Mouse (Mus musculus) thymus, postnatal 36 days (tissue): ENCODE results near the gene Slc2a3.
"Not testable (repeated sequence)": the region's sequence is repeated elsewhere in the genome, so short reads cannot be mapped to it uniquely, and the experiment has no call there.

Experiments used
- DNase-seq, 2 experiments: peaks; one replicate each; pipeline ENCODE4 v3.0.0; 2022; ENCODE audit warnings: mixed read lengths in 2 of 2

Gene Slc2a3

DNA sequence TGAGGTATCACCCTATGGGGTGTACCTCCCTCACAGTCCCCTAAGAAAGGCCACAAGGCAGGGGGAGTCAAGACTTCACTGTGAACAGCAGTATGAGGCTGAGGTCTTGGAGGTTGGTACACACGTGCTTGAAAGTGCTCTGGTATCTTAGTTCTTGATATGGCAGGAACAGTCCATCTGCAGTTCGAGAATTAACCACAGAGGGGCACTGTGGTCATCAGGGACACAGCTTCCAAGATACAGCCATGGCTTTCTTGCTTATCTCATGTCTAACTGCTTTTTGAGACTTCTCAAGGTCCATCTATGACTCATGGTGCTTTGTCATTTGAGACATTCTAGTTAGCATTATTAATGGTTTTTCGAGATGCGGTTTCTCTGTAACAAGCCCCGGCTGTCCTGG, 3.0 kb upstream of the Slc2a3 start:
- peak; percentile 72 to 77 for DNase-seq

GRCm38 (mm10) chr6:122801801-122802514, 518 bp upstream of the Slc2a3 start:
- DNase-seq, result peak; percentile 58 to 60

DNA sequence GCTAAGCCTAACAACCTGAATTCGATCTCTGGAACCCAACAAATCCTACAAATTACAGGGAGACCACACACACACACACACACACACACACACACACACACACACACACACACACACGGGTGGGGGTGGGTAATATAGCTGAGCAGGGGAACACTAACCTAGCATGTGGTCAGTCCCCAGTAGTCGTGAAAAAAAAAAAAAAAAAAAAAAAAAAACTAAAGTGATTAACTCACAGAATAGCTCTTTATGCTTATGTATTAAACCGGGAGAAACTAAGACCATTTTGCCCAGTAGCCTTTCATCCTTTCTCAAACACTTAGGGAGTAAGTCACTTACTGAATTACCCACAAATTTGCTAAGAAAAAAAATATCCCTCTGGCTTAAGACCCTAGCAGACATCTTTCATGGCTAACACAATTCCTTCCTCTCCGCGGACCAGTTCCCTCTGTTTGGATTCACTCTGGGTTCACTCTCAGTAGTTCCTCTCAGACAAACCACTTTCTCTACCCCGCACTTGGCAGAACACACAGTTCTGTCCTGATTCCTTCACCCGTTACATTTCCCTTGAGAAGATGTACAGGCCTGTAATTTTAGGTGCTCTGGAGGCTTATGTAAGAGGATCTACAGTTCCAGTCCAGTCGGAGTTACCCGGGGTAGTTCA, 670 bp downstream of the Slc2a3 start:
- no peak for DNase-seq

GRCm38 (mm10) chr6:122795254-122795935, 6.0 kb downstream of the Slc2a3 start:
- no peak for DNase-seq

GRCm38 (mm10) chr6:122786275-122786674, 15.2 kb downstream of the Slc2a3 start:
- peak; percentile 52 to 58 for DNase-seq

DNA sequence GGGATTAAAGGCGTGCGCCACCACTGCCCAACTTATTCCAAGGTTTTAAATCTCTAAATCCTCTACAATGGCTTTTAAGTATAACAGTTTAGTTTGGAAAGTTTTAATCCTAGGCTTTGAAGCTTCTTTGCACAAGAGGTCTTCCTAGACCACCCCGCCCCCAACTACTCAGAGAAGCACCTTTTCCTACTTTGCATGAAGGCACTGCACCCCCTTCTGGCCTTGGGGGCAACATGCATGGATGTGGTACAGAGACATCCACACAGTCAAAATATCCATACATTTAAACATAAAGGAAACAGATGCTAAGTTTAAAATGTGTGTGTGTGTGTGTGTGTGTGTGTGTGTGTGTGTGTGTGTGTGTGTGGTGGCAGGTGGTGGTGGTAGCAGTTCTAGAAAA, 16.6 kb downstream of the Slc2a3 start:
- DNase-seq, result peak; percentile 32 to 36

DNA sequence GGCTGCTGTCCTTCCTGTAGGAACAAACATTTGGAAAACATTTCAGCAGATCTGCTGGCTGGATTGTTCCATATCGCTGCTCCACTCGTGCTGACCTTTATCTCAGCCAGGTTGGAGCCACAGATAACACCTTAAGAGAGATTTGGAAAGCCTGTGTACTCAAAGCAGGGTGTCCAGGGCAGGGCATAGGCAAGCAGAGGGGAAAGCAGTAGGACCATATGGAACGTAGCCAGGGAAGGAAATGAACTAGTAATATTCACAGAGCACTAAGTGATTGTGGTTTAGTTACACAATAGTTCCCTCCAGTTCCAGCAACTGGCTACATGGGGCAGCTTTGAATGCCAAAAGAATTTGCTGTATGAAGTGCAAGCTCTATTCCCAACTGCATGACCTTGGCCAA, 19.3 kb downstream of the Slc2a3 start:
- DNase-seq, result no peak

DNA sequence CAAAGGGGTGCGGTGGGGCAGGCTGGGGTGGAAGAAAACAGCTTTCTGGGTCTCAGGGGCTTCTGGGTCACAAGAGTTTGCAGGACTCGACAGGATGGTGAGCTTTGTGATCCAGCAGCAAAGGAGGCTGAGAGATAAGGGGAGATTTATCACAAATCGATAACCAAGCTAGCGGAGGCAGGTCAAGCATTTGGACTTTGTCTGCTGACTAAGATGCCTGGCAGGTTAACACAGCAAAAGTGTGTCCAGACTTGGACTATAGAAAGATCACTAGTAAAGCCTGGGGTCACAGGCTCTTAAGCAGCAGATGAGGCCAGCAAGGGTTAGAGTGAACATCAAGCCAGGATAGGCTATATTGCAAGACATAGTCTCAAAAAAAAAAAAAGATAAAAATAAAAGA, 20.3 kb downstream of the Slc2a3 start:
- no peak for DNase-seq

GRCm38 (mm10) chr6:122779916-122780315, 21.5 kb downstream of the Slc2a3 start:
- no peak for DNase-seq

DNA sequence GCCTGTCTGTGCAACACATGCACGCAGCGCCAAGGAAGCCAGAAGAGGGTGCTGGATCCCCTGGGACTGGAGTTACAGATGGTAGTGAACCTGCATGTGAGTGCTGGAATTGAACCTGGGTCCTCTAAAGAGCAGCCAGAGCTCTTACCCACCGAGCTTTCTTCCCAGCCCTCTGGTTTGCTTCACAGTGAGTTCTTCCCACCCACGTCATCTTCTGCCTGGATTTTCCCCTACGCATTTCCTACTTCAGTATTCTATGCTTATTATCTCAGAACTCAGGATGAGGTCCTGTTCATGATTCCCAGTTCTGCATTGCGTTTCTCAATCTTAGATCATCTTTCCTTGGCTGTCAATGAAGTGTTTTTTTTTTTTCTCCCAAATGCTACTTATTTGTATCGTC, 25.4 kb downstream of the Slc2a3 start:
- no peak for DNase-seq

- no peak for DNase-seq
These were observed 27.1 kb downstream of the Slc2a3 start for GRCm38 (mm10) chr6:122774345-122774744.

DNA sequence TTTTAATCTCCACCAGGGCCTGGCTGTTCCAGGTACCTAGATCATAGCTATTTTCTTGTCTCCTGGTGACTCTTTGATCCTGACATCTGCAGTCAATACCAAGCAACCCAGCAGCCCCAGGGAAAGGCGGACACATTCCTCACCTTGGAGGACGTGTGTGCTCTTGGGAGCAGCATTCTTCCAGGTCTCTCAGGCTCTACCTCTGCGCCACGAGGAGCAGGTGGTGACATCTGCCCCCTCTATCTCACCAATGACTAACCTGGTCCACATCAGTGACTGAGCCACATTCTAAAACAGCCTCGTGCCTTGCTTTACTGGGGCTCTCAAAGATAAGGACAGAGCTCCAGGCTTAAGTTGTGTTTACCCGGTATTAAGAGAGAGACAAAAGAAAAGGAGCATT, 28.7 kb downstream of the Slc2a3 start:
- no peak for DNase-seq

- no peak for DNase-seq
These were observed 30.6 kb downstream of the Slc2a3 start for GRCm38 (mm10) chr6:122770760-122771315.

GRCm38 (mm10) chr6:122769771-122770759, 31.4 kb downstream of the Slc2a3 start:
- no peak for DNase-seq

- DNase-seq, result no peak
These were observed 33.2 kb downstream of the Slc2a3 start for GRCm38 (mm10) chr6:122768256-122768655.

- DNase-seq, result not testable (repeated sequence)
These were observed 34.4 kb downstream of the Slc2a3 start for GRCm38 (mm10) chr6:122767012-122767411.

GRCm38 (mm10) chr6:122766145-122766968, 35.1 kb downstream of the Slc2a3 start:
- DNase-seq, result no peak

DNA sequence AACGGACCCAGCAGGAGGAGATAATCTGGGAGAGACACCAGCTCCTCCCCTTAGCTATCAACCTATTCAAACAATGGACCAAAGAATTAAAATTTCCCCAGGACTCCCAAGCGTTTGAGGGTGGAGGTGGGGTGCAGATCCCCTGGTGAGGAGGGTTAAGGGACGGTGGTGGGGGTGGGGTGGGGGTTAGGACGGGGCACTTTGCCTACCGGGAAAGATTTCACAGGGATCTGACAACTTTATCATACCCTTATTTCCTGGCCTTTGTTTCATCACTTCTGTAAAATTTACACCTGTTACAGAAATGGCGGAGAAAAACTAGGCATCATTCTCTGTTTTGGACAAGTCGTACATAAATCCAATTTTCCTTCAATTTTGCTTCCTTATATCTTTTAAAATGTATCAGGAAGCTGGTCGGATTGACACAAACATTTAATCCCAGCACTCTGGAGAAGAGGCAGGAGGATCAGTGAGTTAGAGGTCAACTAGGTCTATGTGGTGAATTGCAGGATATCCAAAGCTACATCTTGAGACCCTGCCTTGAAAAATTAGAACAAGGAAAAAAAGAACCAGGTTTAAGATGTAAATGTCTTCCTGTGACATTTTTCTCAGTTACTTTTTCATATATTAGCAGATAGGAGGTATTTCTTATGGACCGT, 36.0 kb downstream of the Slc2a3 start:
- DNase-seq, result no peak

DNA sequence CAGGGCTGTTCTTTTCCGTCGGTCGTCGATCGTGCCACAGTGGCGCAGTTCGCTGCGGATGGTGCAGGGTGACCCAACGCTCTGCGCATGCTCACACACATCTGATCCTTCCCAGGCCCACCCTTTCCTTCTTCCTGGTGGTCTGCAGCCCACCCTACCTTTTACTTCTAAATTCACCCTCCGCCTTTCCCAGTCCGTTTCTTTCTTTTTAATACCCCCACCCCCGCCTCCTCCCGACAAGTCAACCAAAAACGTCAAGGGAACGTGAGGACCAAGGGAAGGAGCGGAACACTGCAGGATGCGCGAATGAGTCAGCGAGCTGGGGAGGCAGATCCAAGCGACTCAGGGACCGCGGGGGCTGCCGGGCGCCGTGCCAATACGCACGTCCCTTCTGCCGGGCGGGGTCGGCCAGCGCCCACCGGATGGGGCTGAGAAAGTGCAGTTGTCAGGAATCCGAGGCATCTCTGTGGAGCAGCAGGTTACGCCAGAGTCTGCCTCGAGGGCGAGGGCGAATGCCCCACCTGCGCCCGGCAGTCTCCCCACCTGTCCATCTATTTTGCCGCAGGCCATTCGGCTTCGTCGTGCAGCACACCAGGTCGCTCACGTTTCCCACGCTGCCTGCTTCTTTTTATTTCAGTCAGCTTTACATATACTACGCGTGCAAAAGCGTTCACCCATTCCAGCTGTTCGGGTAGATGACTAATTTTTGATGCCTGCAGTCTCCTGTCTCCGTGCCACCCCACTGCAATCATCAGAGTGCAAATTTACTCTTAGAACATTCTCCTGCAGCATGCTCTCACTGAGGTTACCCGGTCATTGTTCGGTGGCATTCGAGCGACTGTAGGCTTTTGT, 36.8 kb downstream of the Slc2a3 start:
- peak; percentile 53 to 57 for DNase-seq
